Mouse (Mus musculus): Measurements from ENCODE around the gene Myrf.
A peak's percentile ranks its signal among the peaks of the same experiment; 100 is the strongest.
"Not testable (repeated sequence)": the region's sequence is repeated elsewhere in the genome, so short reads cannot be mapped to it uniquely, and the experiment has no call there.

Gene Myrf

GRCm38 (mm10) chr19:10182670-10183298 is 57.8 kb downstream of the Myrf start, which contains the start of gene Fads1:
Gene Fads1, plus strand, starts transcription at chr19:10182888.
- ATAC-seq (ENCODE audit: insufficient number of reproducible peaks, low FRiP score, low TSS enrichment) = peak; percentile 93

GRCm38 (mm10) chr19:10182142-10182541 is 58.4 kb downstream of the Myrf start:
- no peak for ATAC-seq (ENCODE audit: insufficient number of reproducible peaks, low FRiP score, low TSS enrichment)

- no peak for ATAC-seq (ENCODE audit: insufficient number of reproducible peaks, low FRiP score, low TSS enrichment)
These were observed 59.3 kb downstream of the Myrf start for GRCm38 (mm10) chr19:10181225-10181624.

- ATAC-seq (ENCODE audit: insufficient number of reproducible peaks, low FRiP score, low TSS enrichment) = no peak
These were observed 63.6 kb downstream of the Myrf start for GRCm38 (mm10) chr19:10176941-10177372.

- no peak for ATAC-seq (ENCODE audit: insufficient number of reproducible peaks, low FRiP score, low TSS enrichment)
These were observed 64.1 kb downstream of the Myrf start for GRCm38 (mm10) chr19:10176477-10176876.

DNA sequence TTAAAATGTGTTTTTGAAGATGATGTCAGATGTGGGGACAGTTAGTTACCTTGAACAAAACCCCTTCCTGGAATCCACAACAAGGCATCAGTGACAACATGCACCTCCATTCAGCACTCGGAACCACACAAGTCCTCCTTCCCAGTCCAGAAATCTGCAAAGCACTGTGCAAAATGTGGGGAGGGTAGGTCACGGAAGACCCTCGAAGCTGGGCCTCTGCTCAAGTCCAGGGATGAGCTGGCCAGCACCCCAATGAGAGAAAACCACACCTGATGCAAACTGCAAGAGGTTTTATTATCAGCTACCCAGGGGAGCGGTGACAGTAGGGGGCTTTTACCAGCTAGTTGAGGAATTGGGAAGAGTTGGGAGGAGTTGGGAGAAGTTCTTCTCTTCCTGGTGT is 65.6 kb downstream of the Myrf start:
- ATAC-seq (ENCODE audit: insufficient number of reproducible peaks, low FRiP score, low TSS enrichment) = no peak

GRCm38 (mm10) chr19:10173844-10174539 is 66.6 kb downstream of the Myrf start:
- ATAC-seq (ENCODE audit: insufficient number of reproducible peaks, low FRiP score, low TSS enrichment) = no peak

DNA sequence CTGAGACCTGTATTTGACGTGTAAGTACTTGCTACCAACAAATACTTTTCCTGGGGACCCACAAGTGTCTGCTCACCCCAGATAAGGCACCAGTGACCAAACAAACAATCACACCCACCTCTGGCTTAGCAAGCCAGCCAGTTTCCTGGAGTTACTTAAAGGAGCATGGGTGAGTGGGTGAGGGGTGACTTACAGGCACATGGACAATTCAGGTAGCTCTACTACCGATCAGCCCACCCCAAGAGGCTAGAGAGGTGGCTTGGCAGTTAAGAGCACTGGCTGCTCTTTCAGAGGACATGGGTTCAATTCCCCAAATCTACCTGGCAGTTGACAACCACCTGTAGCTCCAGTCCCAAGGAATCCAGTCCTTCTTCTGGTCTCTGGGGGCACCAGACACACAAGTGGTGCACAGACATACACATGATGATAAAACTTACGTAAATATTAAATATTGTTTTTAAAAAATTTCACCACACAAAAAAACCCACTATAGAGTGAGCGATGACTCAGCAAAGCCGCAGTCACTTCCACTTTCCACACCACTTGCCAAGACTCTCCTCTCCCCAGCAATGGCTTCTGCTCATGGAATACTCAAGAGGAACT is 67.3 kb downstream of the Myrf start:
- no peak for ATAC-seq (ENCODE audit: insufficient number of reproducible peaks, low FRiP score, low TSS enrichment)

DNA sequence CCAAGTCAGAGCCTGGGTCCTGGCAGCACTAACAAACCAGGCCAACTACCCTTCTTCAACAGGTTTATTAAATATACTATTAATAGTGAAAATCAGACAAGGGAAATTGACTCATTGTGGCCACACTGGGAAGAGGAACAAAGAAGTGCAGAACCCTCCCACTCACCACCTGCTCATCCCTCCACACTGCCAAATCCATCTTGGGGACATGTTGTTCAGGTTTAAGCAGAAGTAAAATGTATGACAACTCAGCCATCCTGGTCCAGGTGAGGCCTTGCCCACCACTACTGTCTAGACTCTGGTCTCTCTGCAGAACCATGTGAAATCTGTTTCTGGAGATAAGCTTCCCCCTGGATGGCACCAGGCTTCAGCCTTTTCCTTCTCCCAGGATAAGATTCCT is 68.7 kb downstream of the Myrf start:
- ATAC-seq (ENCODE audit: insufficient number of reproducible peaks, low FRiP score, low TSS enrichment) = no peak

DNA sequence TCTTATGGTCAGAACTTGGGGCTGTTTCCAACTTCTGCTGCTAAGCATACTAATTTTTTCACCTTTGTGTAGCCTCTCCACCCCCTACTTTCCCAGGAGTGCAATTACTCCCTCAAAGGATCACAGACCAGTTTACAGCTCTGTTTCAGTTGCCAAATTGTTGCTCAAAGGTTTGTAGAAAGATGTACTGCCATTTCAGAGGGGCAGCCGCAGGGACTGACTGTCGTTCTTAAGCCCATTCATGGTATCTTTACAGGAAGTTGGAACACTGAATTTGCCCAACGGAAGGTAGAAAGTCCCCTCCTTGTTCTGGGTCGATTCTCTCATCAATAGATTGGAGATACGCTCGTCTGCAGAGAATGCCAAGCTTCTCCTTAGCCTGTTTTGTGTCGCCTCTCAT is 69.2 kb downstream of the Myrf start:
- no peak for ATAC-seq (ENCODE audit: insufficient number of reproducible peaks, low FRiP score, low TSS enrichment)

GRCm38 (mm10) chr19:10170466-10170865 is 70.1 kb downstream of the Myrf start:
- ATAC-seq (ENCODE audit: insufficient number of reproducible peaks, low FRiP score, low TSS enrichment) = no peak

GRCm38 (mm10) chr19:10169692-10170330 is 70.7 kb downstream of the Myrf start:
- ATAC-seq (ENCODE audit: insufficient number of reproducible peaks, low FRiP score, low TSS enrichment) = not testable (repeated sequence)

DNA sequence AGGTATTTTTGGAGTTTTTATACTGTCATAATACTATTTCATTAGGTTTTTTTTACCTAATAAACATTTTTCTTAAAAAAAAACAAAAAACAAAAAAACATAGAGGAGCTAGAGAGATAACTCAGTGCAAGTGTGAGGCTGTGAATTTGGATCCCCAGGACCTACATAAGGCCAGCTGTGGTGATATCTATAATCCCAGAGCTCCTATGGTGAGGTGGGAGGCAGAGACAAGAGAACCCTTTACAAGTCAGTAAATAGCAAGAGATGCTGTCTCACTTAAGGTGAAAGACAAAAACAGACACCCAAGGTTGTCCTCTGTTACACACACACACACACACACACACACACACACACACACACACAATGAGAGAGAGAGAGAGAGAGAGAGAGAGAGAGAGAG is 71.4 kb downstream of the Myrf start:
- no peak for ATAC-seq (ENCODE audit: insufficient number of reproducible peaks, low FRiP score, low TSS enrichment)

DNA sequence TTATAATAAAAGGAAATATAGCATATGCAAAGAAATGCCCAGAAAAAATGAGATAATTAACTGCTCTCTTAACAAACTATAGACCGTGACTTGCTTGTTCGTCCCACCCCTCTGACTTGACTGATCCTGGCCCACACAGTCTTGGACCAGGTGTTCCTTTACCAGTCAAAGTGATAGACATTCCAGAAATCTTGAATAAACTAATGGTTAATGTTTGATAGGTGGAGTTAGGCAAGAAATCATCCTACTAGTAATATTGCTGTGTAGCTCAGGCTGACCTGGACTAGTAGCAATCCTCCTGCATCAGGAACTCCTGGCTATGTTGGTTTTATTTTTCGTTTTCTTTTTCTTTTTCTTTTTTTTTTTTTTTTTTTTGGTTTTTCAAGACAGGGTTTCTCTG is 72.1 kb downstream of the Myrf start:
- ATAC-seq (ENCODE audit: insufficient number of reproducible peaks, low FRiP score, low TSS enrichment) = no peak

DNA sequence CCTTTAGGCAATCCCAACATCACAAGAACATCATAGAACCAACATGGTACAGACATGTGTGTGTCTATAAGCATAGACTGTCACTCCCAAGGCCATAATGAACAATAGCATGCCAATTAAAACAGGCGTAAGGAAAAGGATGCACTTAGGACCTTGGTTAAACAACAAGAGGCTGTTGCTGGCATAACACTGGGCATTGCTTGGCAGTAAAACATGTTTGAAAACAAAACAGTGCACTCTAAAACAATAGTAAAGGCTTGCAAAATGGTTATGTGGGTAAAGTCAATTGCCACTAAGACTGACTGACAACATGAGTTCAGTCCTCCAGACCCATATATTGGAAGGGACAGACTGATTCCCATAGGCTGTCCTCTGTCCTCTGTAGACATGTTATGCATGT is 72.6 kb downstream of the Myrf start:
- no peak for ATAC-seq (ENCODE audit: insufficient number of reproducible peaks, low FRiP score, low TSS enrichment)

- no peak for ATAC-seq (ENCODE audit: insufficient number of reproducible peaks, low FRiP score, low TSS enrichment)
These were observed 73.4 kb downstream of the Myrf start for GRCm38 (mm10) chr19:10167112-10167511.

DNA sequence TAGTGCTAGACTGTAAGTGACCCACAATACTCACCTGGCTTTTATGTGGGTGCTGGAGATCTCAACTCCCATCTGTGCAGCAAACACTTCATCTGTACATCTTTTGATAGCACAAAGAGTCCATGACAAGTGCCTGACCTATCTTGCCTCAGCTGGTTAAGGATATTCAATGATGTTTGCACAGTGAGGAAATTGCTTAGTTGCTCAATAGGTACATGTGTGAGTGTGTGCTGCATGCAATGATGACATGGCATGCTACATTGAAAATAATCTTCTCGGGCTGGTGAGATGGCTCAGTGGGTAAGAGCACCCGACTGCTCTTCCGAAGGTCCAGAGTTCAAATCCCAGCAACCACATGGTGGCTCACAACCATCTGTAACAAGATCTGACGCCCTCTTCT is 74.6 kb downstream of the Myrf start:
- ATAC-seq (ENCODE audit: insufficient number of reproducible peaks, low FRiP score, low TSS enrichment) = not testable (repeated sequence)

- ATAC-seq (ENCODE audit: insufficient number of reproducible peaks, low FRiP score, low TSS enrichment) = no peak
These were observed 76.7 kb downstream of the Myrf start for GRCm38 (mm10) chr19:10163896-10164295.
